Mouse (Mus musculus) kidney, postnatal 0 days (tissue): ENCODE data around the gene Maml3. TPM values are rescaled to one million over a fixed set of nuclear protein-coding genes. Genes with fewer than 3 reads are reported as not detected.

Source experiments
- ATAC-seq: fragments of 200-750 bp; cut with Nextera tagmentation; replicated peaks from 2 replicates; pipeline ENCODE4 v1.8.0; 2017; ENCODE audit warnings: low read depth, moderate number of reproducible peaks, moderate TSS enrichment, moderate library complexity; ENCODE audit not compliant: low FRiP score
- DNase-seq: peaks from one replicate; pipeline ENCODE4 v3.0.0-alpha.2; 2016; ENCODE audit warnings: low spot score
- H3K27ac ChIP-seq: fragments of 300-500 bp; sonication (generic); 2 replicates; pipeline ENCODE4 v1.5.1; 2014; ENCODE audit warnings: mild to moderate bottlenecking
- H3K27me3 ChIP-seq: fragments of 300-500 bp; sonication (generic); 2 replicates; pipeline ENCODE4 v1.6.1; 2014; ENCODE audit warnings: low read length, mixed read lengths; ENCODE audit not compliant: insufficient read depth
- H3K36me3 ChIP-seq: fragments of 300-500 bp; sonication (generic); 2 replicates; pipeline ENCODE4 v1.6.1; 2014; ENCODE audit warnings: low read length, mixed read lengths; ENCODE audit not compliant: insufficient read depth
- H3K4me1 ChIP-seq: fragments of 300-500 bp; sonication (generic); replicated peaks from 2 replicates; pipeline ENCODE4 v1.6.1; 2014; ENCODE audit warnings: antibody characterized with exemption, low read length, mixed read lengths; ENCODE audit not compliant: insufficient read depth
- H3K4me2 ChIP-seq: fragments of 300-500 bp; sonication (generic); 2 replicates; pipeline ENCODE4 v1.6.1; 2014; ENCODE audit warnings: mild to moderate bottlenecking, low read length, moderate library complexity, mixed read lengths
- H3K4me3 ChIP-seq: fragments of 300-500 bp; sonication (generic); replicated peaks from 2 replicates; pipeline ENCODE4 v1.5.1; 2014; ENCODE audit warnings: low read depth, low read length
- H3K9ac ChIP-seq: fragments of 300-500 bp; sonication (generic); 2 replicates; pipeline ENCODE4 v1.6.1; 2014; ENCODE audit warnings: low read depth, low read length
- H3K9me3 ChIP-seq: fragments of 300-500 bp; sonication (generic); replicated peaks from 2 replicates; pipeline ENCODE4 v1.6.1; 2016; ENCODE audit warnings: low read length, inconsistent platforms, mixed read lengths
- CTCF ChIP-seq: IDR thresholded peaks from 2 replicates; pipeline ENCODE4 v1.5.1; 2016; ENCODE audit warnings: antibody characterized with exemption, low read depth, mild to moderate bottlenecking, moderate library complexity
- WGBS: fragments of 180-500 bp; shearing (Covaris S2); extraction: QIAGEN DNeasy Blood & Tissue Kit; methylation state at CpG from one replicate; pipeline ENCODE4 v1.1.7; 2014; 5-methylcytosine and 5-hydroxymethylcytosine counted together
- polyA plus RNA-seq: library from polyadenylated mRNA; unstranded; fragments of >200 nt; fragmentation: Nextera tagmentation; extraction: Ambion mirVana; gene quantifications from 2 replicates; pipeline ENCODE4 v1.2.1, GENCODE M21; 2015

The Maml3 gene
- polyA plus RNA-seq, 1 experiment from 2014 or later, result 5.4 TPM

DNA sequence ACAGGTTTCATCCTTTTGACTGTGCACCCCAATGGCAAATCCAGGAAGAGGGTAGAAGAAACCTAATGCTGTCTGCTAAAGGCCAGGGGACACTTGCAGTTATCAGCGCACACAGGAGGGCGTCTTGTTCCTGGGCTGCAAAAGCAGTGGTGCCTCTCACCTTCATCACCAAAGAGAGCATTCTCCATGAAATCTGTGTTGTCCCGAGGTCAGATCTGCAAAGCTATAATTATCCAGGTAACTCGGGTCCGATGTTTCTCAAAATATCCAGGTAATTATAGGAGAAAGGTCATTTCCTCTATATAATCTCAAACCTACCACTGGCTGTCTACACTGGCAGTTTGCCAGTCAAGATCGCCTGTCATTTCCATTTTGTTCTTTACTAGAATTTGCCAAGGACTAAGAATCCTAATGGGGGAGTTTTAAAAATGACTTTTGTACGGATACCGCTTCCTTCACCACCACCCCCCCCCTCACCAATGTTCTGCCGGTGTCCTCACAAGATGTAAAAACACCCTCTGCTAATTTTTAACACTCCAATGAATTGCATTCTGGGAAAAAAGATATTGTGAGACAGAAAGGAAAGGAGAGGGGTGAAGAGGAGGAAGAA, 98.0 kb downstream of the Maml3 start:
- Histone ChIP-seq H3K36me3 (no peaks in the 10 kb centered on the region), H3K4me3 (peak overlapping the region; percentile 36), H3K4me1 (peaks cover 15% of the 10 kb centered on the region; the same call in 1 of the 2 replicates), H3K27ac (no peak overlapping the region), H3K27me3 (no peaks in the 10 kb centered on the region), H3K9ac (no peak overlapping the region), H3K9me3 (no peaks in the 10 kb centered on the region), H3K4me2 (peak overlapping the region; percentile 91)
- ATAC-seq (no peak), DNase-seq (no peak)
- no peak for TF ChIP-seq CTCF
- WGBS, result 40% methylated on average over 9 of the region's 9 CpGs

GRCm38 (mm10) chr3:52003663-52004062, 101.2 kb downstream of the Maml3 start:
- Histone ChIP-seq H3K36me3 (no peaks in the 10 kb centered on the region), H3K4me3 (no peak overlapping the region), H3K9me3 (no peaks in the 10 kb centered on the region), H3K9ac (no peak overlapping the region), H3K27ac (no peak overlapping the region), H3K27me3 (no peaks in the 10 kb centered on the region), H3K4me2 (no peak overlapping the region), H3K4me1 (peaks cover 15% of the 10 kb centered on the region; the same call in 1 of the 2 replicates)
- ATAC-seq (no peak), DNase-seq (no peak)
- TF ChIP-seq CTCF, result no peak
- 76% methylated on average over 6 of the region's 6 CpGs for WGBS

DNA sequence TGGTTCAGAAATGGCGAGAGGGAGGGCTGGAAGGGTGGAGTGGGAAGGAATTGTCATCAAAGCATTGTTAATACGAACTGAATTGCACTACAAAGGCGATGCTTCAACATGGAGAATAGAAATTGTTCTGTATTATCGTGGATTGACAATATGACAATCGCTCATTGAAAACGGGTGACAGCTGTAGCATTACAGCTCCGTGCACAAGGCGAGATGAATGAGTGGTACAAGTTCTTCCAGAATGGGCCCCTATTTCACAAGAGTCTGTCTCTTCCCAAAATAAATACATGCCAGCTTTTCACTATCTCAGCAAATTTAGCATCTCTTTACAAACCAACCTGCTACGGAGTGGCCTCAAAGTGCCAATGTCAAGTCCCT, 103.4 kb downstream of the Maml3 start:
- 91% methylated on average over 9 of the region's 9 CpGs for WGBS

DNA sequence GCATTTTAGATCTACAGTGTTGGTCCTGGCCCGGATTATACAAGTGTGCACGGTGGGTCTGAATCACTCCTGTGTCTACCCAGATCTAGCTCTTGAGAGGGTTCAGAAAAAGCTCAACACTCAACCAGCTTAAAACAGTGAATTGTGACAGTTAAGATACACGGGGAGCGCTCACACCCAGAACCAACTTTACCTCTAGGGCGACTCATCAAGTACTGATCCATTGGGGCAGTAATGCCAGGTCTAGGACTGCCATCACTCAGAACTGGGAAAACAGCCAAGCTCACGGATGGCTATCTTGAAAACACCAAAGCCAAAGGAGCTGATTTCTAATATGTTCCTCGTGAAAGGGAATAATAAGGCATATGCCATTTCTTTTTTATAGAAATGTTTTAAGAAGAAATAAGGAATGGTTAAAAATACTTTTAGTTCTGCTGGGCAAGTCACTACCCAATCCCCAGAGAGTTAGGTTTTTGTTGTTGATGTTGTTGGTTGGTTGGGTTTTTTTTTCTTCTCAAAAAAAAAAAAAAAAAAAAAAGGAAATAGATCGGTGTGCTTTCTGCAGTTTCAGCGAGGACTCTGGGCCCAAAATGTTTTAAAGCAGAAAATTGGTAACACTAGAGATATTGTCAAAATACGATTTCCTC, 103.9 kb downstream of the Maml3 start:
- WGBS, result 91% methylated on average over 10 of the region's 10 CpGs
- Histone ChIP-seq H3K4me2 (no peak overlapping the region), H3K9me3 (no peaks in the 10 kb centered on the region), H3K36me3 (no peaks in the 10 kb centered on the region), H3K27me3 (no peaks in the 10 kb centered on the region), H3K4me3 (no peak overlapping the region), H3K9ac (no peak overlapping the region), H3K27ac (no peak overlapping the region), H3K4me1 (no peaks in the 10 kb centered on the region)
- no peak for TF ChIP-seq CTCF
- ATAC-seq, result no peak
- no peak for DNase-seq

More for the DNA sequence above, 103.4 kb downstream of the Maml3 start:
- Histone ChIP-seq H3K9me3 (no peaks in the 10 kb centered on the region), H3K27ac (no peak overlapping the region), H3K9ac (no peak overlapping the region), H3K4me3 (no peak overlapping the region), H3K4me2 (no peak overlapping the region), H3K27me3 (no peaks in the 10 kb centered on the region), H3K36me3 (no peaks in the 10 kb centered on the region), H3K4me1 (0 out of 2 replicates have a peak, but pooled peaks cover 2% of the 10 kb centered on the region)
- ATAC-seq (no peak), DNase-seq (no peak)
- TF ChIP-seq CTCF, result no peak

DNA sequence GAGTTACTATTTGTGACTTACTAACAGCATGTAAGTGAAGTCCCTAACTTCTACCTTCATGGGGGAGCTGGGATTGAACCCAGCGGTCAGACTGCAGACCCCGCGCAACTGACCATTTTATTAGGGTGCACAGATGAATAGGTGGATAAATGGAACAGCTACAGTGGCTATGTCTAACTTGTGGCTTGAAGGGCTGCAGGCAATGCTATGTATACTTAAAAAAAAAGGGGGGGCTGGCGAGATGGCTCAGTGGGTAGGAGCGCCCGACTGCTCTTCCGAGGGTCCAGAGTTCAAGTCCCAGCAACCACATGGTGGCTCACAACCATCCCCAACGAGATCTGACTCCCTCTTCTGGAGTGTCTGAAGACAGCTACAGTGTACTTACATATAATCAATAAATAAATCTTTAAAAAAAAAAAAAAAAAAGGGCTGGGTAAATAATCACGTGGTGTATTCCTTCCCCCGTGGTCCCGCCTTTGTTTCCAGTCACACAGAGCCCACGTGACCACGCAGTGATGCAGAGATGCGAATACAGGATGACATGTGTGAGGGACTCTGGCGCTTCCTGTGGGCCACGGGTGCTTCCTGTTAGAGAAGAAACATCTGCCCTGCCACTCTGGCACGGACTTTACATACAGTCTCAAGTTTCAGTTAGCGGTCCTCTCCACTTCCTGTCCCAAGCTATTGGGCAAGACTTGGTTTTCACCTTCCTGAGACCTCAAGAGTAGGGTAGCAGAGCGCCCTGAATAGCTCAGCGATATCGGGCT, 105.0 kb downstream of the Maml3 start:
- H3K4me2 ChIP-seq, result no peak overlapping the region
- 79% methylated on average over 21 of the region's 21 CpGs for WGBS
- no peaks in the 10 kb centered on the region for H3K36me3 ChIP-seq
- no peak; the same call in 1 of the 2 replicates for ATAC-seq
- no peaks in the 10 kb centered on the region for H3K4me1 ChIP-seq
- peak; percentile 74 for DNase-seq
- TF ChIP-seq CTCF, result no peak
- no peak overlapping the region for H3K9ac ChIP-seq
- H3K4me3 ChIP-seq, result no peak overlapping the region
- H3K9me3 ChIP-seq, result no peaks in the 10 kb centered on the region
- no peaks in the 10 kb centered on the region for H3K27me3 ChIP-seq
- no peak overlapping the region for H3K27ac ChIP-seq

- Histone ChIP-seq H3K9me3 (no peaks in the 10 kb centered on the region), H3K36me3 (no peaks in the 10 kb centered on the region), H3K4me1 (no peaks in the 10 kb centered on the region), H3K27ac (no peak overlapping the region), H3K4me2 (no peak overlapping the region), H3K9ac (no peak overlapping the region), H3K4me3 (no peak overlapping the region), H3K27me3 (no peaks in the 10 kb centered on the region)
- TF ChIP-seq CTCF, result no peak
- ATAC-seq (no peak), DNase-seq (peak; percentile 12)
- WGBS, result 63% methylated on average over 21 of the region's 21 CpGs
These were observed 106.1 kb downstream of the Maml3 start for GRCm38 (mm10) chr3:51998511-51999399.
